Mouse (Mus musculus): ENCODE measurements around the gene Kif1c. TPM values are rescaled to one million over a fixed set of nuclear protein-coding genes. Genes with fewer than 3 reads are reported as not detected.
A peak's percentile ranks its signal among the peaks of the same experiment; 100 is the strongest.

Gene Kif1c
- 2.3 and 2.8 TPM in 2 replicates for polyA plus RNA-seq (2015; fragmentation: Nextera tagmentation; extraction: Ambion mirVana)

GRCm38 (mm10) chr11:70699722-70700556, at the start of gene Kif1c, which contains the start of gene Inca1:
Gene Kif1c, plus strand, starts transcription at chr11:70700548.
Gene Inca1, minus strand, starts transcription at chr11:70700155.
- ATAC-seq, result peak; percentile 94
- Histone ChIP-seq H3K36me3 (ENCODE audit: control insufficient read depth, insufficient read depth, low read length) (no peaks in the 10 kb centered on the region), H3K4me2 (ENCODE audit: low read depth, low read length) (peak within 1 kb of the TSS; percentile 93), H3K4me3 (ENCODE audit: low read length) (peak within 1 kb of the TSS; percentile 85), H3K27ac (ENCODE audit: low read length) (peak within 1 kb of the TSS; percentile 98), H3K27me3 (replicated peaks; ENCODE audit: control insufficient read depth, insufficient read depth, low read length) (no peaks in the 10 kb centered on the region), H3K9ac (ENCODE audit: low read depth, low read length) (peak within 1 kb of the TSS; percentile 95), H3K4me1 (ENCODE audit: control insufficient read depth, insufficient read depth, low read length) (peaks cover 19% of the 10 kb centered on the region), H3K9me3 (ENCODE audit: control insufficient read depth, low read length) (no peaks in the 10 kb centered on the region)
- 1% methylated on average over 66 of the region's 69 CpGs for WGBS

- no peak for ATAC-seq
- H3K4me3 ChIP-seq (ENCODE audit: low read length), result peak overlapping the region; percentile 23
- peak overlapping the region; percentile 85 for H3K4me2 ChIP-seq (ENCODE audit: low read depth, low read length)
- peak overlapping the region; percentile 96; the same call in 1 of the 2 replicates for H3K27ac ChIP-seq (ENCODE audit: low read length)
- H3K9ac ChIP-seq (ENCODE audit: low read depth, low read length), result 0 out of 2 replicates have a peak overlapping the region, but pooled peaks have one; percentile 57
- H3K36me3 ChIP-seq (ENCODE audit: control insufficient read depth, insufficient read depth, low read length), result peaks cover 18% of the 10 kb centered on the region
- H3K4me1 ChIP-seq (ENCODE audit: control insufficient read depth, insufficient read depth, low read length), result peaks cover 43% of the 10 kb centered on the region
- H3K9me3 ChIP-seq (ENCODE audit: control insufficient read depth, low read length), result no peaks in the 10 kb centered on the region
- 54% methylated on average over 2 of the region's 2 CpGs for WGBS
- no peaks in the 10 kb centered on the region for H3K27me3 ChIP-seq (replicated peaks; ENCODE audit: control insufficient read depth, insufficient read depth, low read length)
Observed at GRCm38 (mm10) chr11:70651391-70651790, 49.0 kb upstream of the Kif1c start.

- no peak for ATAC-seq
- Histone ChIP-seq H3K4me1 (ENCODE audit: control insufficient read depth, insufficient read depth, low read length) (peaks cover 51% of the 10 kb centered on the region), H3K27ac (ENCODE audit: low read length) (peak overlapping the region; percentile 100), H3K4me2 (ENCODE audit: low read depth, low read length) (peak overlapping the region; percentile 85), H3K36me3 (ENCODE audit: control insufficient read depth, insufficient read depth, low read length) (peaks cover 18% of the 10 kb centered on the region), H3K9me3 (ENCODE audit: control insufficient read depth, low read length) (no peaks in the 10 kb centered on the region), H3K27me3 (replicated peaks; ENCODE audit: control insufficient read depth, insufficient read depth, low read length) (no peaks in the 10 kb centered on the region), H3K9ac (ENCODE audit: low read depth, low read length) (peak overlapping the region; percentile 100), H3K4me3 (ENCODE audit: low read length) (peak overlapping the region; percentile 99)
- WGBS, result 46% methylated on average over 12 of the region's 12 CpGs
Observed at GRCm38 (mm10) chr11:70652029-70652883, 48.1 kb upstream of the Kif1c start.

GRCm38 (mm10) chr11:70652884-70653344, 47.4 kb upstream of the Kif1c start:
- Histone ChIP-seq H3K27ac (ENCODE audit: low read length) (peak overlapping the region; percentile 100), H3K4me1 (ENCODE audit: control insufficient read depth, insufficient read depth, low read length) (peaks cover 58% of the 10 kb centered on the region), H3K9me3 (ENCODE audit: control insufficient read depth, low read length) (no peaks in the 10 kb centered on the region), H3K36me3 (ENCODE audit: control insufficient read depth, insufficient read depth, low read length) (peaks cover 18% of the 10 kb centered on the region), H3K4me3 (ENCODE audit: low read length) (peak overlapping the region; percentile 99), H3K9ac (ENCODE audit: low read depth, low read length) (peak overlapping the region; percentile 100), H3K4me2 (ENCODE audit: low read depth, low read length) (peak overlapping the region; percentile 85), H3K27me3 (replicated peaks; ENCODE audit: control insufficient read depth, insufficient read depth, low read length) (no peaks in the 10 kb centered on the region)
- 42% methylated on average over 6 of the region's 6 CpGs for WGBS
- no peak for ATAC-seq

GRCm38 (mm10) chr11:70653345-70654197, 46.8 kb upstream of the Kif1c start:
- peak; percentile 46 for ATAC-seq
- Histone ChIP-seq H3K27ac (ENCODE audit: low read length) (peak overlapping the region; percentile 100), H3K4me3 (ENCODE audit: low read length) (peak overlapping the region; percentile 99), H3K36me3 (ENCODE audit: control insufficient read depth, insufficient read depth, low read length) (peaks cover 18% of the 10 kb centered on the region), H3K9me3 (ENCODE audit: control insufficient read depth, low read length) (no peaks in the 10 kb centered on the region), H3K27me3 (replicated peaks; ENCODE audit: control insufficient read depth, insufficient read depth, low read length) (no peaks in the 10 kb centered on the region), H3K4me1 (ENCODE audit: control insufficient read depth, insufficient read depth, low read length) (peaks cover 63% of the 10 kb centered on the region), H3K9ac (ENCODE audit: low read depth, low read length) (peak overlapping the region; percentile 100), H3K4me2 (ENCODE audit: low read depth, low read length) (peak overlapping the region; percentile 85)
- under 1% methylated on average over 62 of the region's 63 CpGs for WGBS

GRCm38 (mm10) chr11:70654198-70654922, 46.0 kb upstream of the Kif1c start, which contains the start of gene Pfn1:
Gene Pfn1, minus strand, starts transcription at chr11:70654644.
- H3K27me3 ChIP-seq (replicated peaks; ENCODE audit: control insufficient read depth, insufficient read depth, low read length), result no peaks in the 10 kb centered on the region
- peak within 1 kb of the TSS; percentile 99 for H3K4me3 ChIP-seq (ENCODE audit: low read length)
- under 1% methylated on average over 56 of the region's 61 CpGs for WGBS
- H3K9ac ChIP-seq (ENCODE audit: low read depth, low read length), result peak within 1 kb of the TSS; percentile 100
- H3K9me3 ChIP-seq (ENCODE audit: control insufficient read depth, low read length), result no peaks in the 10 kb centered on the region
- peaks cover 11% of the 10 kb centered on the region for H3K36me3 ChIP-seq (ENCODE audit: control insufficient read depth, insufficient read depth, low read length)
- peaks cover 60% of the 10 kb centered on the region for H3K4me1 ChIP-seq (ENCODE audit: control insufficient read depth, insufficient read depth, low read length)
- peak within 1 kb of the TSS; percentile 100 for H3K27ac ChIP-seq (ENCODE audit: low read length)
- peak; percentile 38 for ATAC-seq
- H3K4me2 ChIP-seq (ENCODE audit: low read depth, low read length), result peak within 1 kb of the TSS; percentile 94

- peak overlapping the region; percentile 100 for H3K27ac ChIP-seq (ENCODE audit: low read length)
- under 1% methylated on average over 48 of the region's 48 CpGs for WGBS
- ATAC-seq, result peak; percentile 62
- H3K4me2 ChIP-seq (ENCODE audit: low read depth, low read length), result peak overlapping the region; percentile 94
- H3K36me3 ChIP-seq (ENCODE audit: control insufficient read depth, insufficient read depth, low read length), result peaks cover 9% of the 10 kb centered on the region
- H3K27me3 ChIP-seq (replicated peaks; ENCODE audit: control insufficient read depth, insufficient read depth, low read length), result no peaks in the 10 kb centered on the region
- H3K4me3 ChIP-seq (ENCODE audit: low read length), result peak overlapping the region; percentile 99
- H3K9ac ChIP-seq (ENCODE audit: low read depth, low read length), result peak overlapping the region; percentile 100
- peaks cover 57% of the 10 kb centered on the region for H3K4me1 ChIP-seq (ENCODE audit: control insufficient read depth, insufficient read depth, low read length)
- H3K9me3 ChIP-seq (ENCODE audit: control insufficient read depth, low read length), result no peaks in the 10 kb centered on the region
Observed at GRCm38 (mm10) chr11:70654923-70655570, 45.3 kb upstream of the Kif1c start.
